Mouse (Mus musculus): Measurements from ENCODE around the gene Ugt1a10. TPM values are rescaled to one million over a fixed set of nuclear protein-coding genes. Genes with fewer than 3 reads are reported as not detected.
"Not testable (repeated sequence)": the region's sequence is repeated elsewhere in the genome, so short reads cannot be mapped to it uniquely, and the experiment has no call there.

The Ugt1a10 gene
- polyA plus RNA-seq, 1 experiment: not detected

DNA sequence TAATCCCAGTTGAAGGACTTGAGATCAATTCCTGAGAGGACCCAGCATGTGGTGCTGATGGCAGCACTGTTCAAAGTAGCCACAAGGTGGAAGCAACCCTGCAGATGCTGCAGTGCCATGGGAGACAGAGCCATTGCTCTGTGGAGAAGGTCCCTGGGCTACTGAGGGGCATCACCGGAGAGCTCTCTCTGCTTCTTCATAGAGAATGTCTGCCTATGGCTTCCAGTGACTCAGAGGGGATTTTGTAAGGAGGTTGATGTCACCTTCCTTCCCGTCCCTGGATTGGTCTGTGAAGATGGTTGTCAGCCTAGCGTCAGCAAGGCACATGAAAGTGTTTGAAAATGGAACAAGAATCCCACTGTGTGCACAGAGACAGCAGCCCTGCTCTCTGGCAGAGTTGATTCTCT is 39.1 kb downstream of the Ugt1a10 start:
- not testable (repeated sequence) for DNase-seq (ENCODE audit: extremely low spot score in 1 of 2, low spot score in 1 of 2)

DNA sequence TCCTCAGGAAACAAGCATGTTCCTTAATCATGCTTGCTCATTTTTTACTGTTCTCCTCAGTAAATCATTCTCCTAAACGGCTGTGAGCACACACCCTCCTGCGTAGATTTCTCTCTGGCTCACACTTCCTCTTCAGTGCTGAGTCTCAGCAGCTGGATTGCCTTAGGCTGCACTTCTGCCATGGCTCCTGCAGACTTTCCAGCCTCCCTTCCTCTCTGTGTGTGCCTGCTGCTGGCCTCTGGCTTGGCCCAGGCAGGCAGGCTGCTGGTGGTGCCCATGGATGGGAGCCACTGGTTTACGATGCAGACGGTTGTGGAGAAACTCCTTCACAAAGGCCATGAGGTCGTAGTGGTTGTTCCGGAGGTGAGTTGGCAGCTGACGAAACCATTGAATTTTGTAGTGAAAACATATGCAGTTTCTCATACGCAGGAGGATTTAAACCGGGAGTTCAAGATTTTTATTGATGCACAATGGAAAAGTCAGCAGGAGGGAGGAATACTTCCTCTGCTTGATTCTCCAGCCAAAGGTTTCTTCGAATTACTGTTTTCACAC is 39.8 kb downstream of the Ugt1a10 start, which contains the start of gene Ugt1a7c:
TSS of gene Ugt1a7c (plus strand) at position 122 of the 552 bp plus-strand sequence.
- peak in 1 of 2 experiments; percentile 1 for DNase-seq (ENCODE audit: extremely low spot score in 1 of 2, low spot score in 1 of 2)

DNA sequence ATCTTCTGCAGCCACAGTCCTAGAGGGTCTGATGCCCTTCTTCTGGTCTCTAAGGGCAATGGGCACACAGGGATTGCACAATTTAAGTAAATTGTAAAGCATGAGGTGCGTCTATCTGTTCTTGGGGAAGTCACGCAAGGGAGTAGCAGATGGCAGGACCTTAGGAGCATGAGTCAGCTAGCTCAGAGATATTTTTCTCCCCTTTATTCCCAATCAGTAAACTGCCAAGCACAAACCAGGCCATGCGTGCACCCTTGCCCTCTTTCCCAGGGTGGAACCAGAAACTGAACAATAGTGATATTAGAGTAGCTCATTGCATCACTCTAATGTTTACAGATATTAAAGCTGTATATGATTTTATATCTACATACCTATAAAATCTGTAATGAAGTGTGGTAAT is 43.4 kb downstream of the Ugt1a10 start:
- DNase-seq (ENCODE audit: extremely low spot score in 1 of 2, low spot score in 1 of 2): not testable (repeated sequence)

DNA sequence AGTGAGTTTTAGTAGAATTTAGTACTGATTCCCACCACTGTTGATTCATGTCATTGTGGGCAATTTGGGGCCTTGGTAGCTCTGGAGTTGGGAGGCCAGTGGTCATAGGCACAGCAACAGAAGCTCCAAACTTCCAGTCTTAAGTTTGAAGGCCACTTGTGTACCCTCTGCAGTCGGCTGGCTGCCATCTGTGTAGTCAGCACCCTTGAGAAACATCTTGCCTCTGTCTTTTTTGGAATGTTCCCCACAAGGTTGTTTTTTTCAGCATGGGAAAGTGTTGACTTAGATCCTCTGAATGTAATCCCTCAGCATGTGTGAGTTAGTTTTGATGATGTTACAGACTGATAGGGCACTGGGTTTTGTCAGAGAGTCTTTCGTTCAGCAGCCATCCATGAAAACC is 44.5 kb downstream of the Ugt1a10 start:
- not testable (repeated sequence) for DNase-seq (ENCODE audit: extremely low spot score in 1 of 2, low spot score in 1 of 2)

DNA sequence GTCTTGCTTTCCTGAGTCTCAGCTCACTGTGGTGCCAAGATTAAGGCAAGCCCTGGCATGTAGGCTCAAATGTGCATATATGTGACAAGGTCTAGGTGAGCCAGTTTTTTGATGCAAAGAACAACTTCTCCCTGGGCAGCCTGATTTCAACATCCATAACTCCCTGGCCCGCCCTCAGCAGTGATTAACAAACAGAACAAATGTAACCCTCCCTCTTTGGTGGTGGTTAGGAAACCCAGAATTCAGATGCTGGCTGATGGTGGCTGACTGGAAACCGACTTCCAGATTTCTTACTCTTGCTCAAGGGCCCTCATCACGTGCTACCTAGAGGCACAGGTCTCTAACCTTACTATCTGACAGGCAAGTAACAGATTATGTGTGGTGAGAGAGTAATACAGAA is 47.8 kb downstream of the Ugt1a10 start, which contains the start of gene Ugt1a6b:
TSS of gene Ugt1a6b (plus strand) at position 234 of the 400 bp plus-strand sequence.
- not testable (repeated sequence) for DNase-seq (ENCODE audit: extremely low spot score in 1 of 2, low spot score in 1 of 2)

DNA sequence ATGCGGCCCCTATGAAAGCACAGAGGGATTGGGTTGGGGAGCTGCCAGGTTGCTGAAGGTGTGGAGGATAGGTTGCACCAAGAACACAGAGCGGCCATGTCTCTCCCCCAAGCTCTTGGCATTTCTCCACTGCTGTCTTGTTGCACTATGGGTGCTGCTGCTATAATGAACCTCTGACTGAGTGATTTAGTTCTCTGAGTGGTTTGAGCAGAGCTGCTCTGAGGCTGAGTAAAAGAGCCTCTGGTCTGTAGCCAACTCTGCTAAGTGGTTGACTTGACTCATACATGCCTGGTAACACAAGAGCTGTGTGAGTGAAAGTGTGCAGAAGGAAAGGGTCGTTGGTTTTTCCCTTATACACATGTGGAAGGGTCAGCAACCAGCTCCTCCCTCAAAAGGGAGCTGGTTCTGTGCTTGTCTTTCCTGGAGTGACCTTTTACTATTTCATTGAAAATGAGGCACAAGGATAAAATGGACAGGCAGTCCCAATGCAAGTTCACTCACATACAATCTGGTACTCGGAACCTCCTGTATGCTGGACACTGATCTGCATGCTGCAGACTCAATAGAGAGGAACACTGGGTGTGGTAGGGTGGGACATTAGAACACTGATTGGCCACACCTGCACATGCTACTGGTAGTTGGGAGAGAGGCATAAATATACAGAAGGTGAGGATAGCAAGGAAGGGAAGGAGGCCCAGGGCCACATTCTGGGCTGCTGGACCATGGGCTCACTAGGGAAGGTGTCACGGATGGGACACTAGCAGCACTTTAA is 48.7 kb downstream of the Ugt1a10 start:
- DNase-seq (ENCODE audit: extremely low spot score in 1 of 2, low spot score in 1 of 2): peak in 1 of 2 experiments; percentile 1

DNA sequence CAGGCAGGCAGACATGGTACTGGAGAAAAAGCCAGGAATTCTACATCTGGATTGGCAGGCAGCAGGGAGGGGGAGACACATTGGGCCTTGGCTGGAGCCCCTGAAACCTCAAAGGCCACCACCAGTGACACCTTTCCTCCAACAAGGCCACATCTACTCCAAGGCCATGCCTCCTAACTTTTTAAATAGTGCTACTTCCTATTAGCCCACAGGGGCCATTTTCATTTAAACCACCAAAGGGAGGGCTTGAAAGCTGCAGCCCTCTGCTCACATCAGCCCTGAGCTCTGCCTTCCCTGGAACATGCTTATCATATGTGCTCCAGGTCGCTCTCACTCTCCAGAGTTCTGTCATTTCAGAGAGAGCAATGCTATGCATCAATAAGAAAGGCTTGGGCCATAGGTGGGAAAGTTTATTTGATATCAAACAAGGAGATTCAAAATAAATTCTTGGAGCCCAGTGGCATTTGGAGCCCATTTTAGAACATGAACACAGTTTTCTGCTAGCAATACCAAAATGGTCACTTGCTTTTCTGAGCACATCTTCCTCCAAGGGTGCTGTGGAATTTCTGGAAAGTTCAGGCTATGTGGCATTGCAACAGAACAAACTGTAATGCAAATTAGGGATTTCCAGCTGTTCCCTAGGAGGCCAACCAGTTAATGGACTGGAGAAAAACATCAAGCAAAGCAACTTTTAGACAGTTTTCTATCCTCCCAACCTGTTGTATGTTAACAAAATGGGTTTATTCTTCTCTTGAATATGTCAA is 49.7 kb downstream of the Ugt1a10 start:
- no peak for DNase-seq (ENCODE audit: extremely low spot score in 1 of 2, low spot score in 1 of 2)

DNA sequence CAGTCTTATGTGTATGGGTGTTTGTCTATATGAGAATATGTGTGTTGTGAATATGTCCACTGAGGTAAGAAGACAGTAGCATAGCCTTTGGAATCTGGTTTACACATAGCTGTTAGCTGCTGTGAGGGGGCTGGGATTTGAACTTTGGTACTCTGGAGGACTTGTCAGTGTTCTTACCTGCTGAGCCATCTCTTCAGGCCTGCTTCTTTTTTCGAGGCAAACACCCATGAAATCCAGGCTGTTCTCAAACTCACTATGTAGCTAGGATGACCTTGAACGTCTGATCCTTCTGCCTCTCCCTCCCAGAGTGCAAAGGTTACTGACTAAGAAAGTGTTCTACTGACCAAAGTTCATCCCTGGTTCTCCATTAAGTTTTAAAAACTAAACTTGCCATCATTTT is 50.5 kb downstream of the Ugt1a10 start:
- no peak for DNase-seq (ENCODE audit: extremely low spot score in 1 of 2, low spot score in 1 of 2)

DNA sequence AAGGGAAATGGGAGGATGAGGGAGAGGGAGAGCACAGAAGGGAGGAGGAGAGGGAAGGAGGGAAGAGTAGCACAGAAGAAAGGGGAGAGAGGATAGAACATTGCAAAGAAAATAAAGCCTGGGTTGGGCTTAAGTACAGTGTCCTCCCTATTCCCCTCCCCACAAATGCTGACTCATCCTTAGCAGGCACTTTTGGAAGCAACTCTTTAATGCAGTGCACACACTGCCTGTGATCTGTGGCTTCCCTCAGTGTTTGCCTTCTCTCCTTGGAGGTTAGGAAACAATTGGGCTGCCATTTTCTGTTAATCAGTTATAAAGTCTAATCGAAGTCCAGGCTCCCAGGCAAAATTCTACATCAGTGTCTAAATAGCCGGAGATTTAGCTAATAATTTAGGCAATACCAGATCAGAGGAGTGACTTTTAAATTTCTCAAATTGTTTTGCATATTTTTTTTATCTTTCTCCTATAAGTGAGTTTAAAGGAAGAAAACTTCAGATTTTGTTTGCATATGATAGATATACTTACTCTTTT is 53.9 kb downstream of the Ugt1a10 start:
- DNase-seq (ENCODE audit: extremely low spot score in 1 of 2, low spot score in 1 of 2): not testable (repeated sequence)

DNA sequence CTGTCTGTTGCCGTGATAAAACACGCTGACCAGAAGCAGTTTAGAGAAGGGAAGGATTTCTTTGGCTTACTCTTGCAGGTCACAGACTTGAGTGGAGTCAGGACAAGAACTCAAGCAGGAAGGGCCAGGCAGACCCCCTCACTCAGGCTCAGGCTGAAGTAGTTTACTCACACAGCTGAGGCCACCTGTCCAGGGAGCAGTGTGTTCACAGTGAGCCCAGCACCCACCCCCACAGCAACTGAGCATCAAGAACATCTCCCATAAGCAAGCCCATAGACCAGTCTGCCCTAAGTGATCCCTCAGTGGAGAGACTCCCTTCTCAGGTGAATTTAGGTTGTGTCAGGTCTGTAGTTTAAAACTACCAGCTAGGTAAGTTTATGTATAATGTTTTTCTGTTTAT is 54.4 kb downstream of the Ugt1a10 start:
- not testable (repeated sequence) for DNase-seq (ENCODE audit: extremely low spot score in 1 of 2, low spot score in 1 of 2)

DNA sequence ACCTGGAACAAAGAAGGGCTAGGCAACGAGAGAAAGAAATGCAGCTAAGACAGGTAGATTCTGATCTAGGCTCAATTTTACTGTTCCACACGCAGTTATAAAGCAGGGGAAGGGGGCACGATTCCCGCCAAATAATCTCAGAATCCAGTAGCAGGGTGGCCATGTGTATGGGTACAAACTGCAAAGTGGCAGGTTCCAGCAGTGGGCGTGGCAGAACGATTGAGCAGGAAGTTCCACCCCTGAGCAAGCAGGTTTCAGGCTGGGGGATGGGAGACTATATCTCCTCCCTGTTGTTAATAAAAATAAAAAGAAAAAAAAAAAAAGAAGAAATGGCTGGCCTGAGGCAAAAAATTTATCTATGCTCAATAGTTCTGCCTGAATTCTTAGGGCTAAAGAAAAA is 57.6 kb downstream of the Ugt1a10 start:
- not testable (repeated sequence) for DNase-seq (ENCODE audit: extremely low spot score in 1 of 2, low spot score in 1 of 2)

DNA sequence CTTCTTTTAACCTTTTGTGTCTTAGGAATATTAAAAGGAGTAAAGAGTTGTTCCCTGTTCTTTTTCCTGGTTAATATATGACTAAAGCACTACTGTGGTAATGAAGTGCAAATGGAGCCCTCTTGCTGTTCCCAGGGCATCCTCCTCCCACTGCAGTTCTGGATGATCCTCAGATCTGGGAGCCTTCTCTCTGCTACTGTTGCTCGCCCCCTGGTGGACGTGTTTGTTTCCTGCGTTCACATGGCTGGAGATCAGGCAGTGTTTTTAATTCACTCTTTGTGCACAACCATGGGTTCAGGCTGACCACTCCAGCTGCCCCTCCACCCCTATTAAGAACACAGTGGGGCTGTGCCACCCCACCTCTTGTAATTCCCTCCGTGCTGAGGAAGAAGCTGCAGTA is 65.4 kb downstream of the Ugt1a10 start:
- DNase-seq (ENCODE audit: extremely low spot score in 1 of 2, low spot score in 1 of 2): not testable (repeated sequence)

DNA sequence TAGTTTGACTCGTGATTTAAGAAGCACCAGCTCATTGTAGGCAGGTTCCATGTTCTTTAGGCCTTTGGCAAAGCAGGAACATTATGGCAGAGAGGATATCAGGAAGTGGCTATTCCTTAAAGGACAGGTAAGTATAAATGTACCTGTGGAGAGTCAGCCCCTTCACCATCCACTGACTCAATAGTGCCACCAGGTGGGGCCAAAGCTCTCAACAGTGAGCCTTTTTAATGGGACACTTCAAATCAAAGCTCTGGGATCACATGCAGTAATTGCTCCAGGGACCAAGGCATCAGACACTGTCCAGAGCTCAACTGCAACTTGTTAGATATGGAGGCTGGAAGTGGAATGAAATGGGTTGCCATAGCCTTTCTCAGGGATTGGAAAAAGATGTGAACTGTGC is 66.3 kb downstream of the Ugt1a10 start:
- DNase-seq (ENCODE audit: extremely low spot score in 1 of 2, low spot score in 1 of 2): not testable (repeated sequence)

DNA sequence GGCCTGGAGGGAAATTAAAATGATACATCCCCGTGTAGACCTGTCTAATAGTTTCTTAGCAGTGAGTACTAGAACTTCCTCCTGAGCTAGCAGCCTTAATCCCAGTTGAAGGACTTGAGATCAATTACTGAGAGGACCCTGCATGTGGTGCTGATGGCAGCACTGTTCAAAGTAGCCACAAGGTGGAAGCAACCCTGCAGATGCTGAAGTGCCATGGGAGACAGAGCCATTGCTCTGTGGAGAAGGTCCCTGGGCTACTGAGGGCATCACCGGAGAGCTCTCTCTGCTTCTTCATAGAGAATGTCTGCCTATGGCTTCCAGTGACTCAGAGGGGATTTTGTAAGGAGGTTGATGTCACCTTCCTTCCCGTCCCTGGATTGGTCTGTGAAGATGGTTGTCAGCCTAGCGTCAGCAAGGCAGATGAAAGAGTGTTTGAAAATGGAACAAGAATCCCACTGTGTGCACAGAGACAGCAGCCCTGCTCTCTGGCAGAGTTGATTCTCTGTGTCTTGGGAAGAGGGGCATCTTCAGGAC is 70.7 kb downstream of the Ugt1a10 start:
- not testable (repeated sequence) for DNase-seq (ENCODE audit: extremely low spot score in 1 of 2, low spot score in 1 of 2)

DNA sequence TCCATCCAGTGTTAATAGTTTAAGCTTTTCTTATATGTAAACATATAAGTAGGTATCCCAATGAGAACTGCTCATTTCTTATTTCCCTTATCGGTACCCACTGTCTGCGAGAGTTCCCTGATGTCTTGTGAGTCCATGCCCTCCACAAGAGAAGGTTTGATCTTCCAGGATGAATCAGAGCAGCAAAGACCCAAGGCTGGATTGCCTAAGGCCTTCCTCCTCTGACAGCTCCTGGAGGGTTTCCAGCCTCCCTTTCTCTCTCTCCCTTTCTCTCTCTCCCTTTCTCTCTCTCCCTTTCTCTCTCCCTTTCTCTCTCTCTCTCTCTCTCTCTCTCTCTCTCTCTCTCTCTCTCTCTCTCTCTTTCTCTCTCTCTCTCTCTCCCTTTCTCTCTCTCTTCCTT is 73.9 kb downstream of the Ugt1a10 start:
- not testable (repeated sequence) for DNase-seq (ENCODE audit: extremely low spot score in 1 of 2, low spot score in 1 of 2)

DNA sequence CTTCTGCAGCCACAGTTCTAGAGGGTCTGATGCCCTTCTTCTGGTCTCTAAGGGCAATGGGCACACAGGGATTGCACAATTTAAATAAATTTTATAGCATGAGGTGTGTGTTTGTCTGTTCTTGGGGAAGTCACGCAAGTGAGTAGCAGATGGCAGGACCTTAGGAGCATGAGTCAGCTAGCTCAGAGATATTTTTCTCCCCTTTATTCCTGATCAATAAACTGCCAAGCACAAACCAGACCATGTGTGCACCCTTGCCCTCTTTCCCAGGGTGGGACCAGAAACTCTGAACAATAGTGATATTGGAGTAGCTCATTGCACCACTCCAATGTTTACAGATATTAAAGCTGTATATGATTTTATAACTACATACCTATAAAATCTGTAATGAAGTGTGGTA is 75.0 kb downstream of the Ugt1a10 start:
- DNase-seq (ENCODE audit: extremely low spot score in 1 of 2, low spot score in 1 of 2): not testable (repeated sequence)

DNA sequence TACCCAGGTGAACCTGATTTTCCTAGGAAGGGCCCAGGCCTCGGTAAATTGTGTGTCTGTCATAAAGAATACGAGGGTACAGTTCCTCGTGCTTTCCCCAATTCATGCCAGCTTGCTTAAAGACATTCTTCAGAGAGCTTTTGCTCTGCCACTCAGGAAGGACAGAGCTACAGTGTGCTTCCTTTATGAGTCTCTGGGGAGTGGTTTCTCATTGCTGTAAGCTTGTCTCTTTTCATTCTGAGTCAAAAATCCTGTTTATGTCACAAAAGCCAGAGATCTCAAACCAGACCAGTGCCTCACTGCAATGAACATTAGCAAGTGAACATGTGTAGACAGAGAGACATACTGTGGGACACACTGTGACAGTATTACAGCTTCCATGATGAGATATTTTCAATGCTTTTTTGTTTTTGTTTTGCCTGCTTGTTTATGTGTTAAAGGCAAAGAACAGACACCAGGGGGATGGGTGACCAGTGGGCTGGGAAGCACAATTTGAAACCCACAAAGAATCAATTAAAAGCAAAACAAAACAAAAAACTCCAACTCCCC is 78.8 kb downstream of the Ugt1a10 start:
- DNase-seq (ENCODE audit: extremely low spot score in 1 of 2, low spot score in 1 of 2): no peak

DNA sequence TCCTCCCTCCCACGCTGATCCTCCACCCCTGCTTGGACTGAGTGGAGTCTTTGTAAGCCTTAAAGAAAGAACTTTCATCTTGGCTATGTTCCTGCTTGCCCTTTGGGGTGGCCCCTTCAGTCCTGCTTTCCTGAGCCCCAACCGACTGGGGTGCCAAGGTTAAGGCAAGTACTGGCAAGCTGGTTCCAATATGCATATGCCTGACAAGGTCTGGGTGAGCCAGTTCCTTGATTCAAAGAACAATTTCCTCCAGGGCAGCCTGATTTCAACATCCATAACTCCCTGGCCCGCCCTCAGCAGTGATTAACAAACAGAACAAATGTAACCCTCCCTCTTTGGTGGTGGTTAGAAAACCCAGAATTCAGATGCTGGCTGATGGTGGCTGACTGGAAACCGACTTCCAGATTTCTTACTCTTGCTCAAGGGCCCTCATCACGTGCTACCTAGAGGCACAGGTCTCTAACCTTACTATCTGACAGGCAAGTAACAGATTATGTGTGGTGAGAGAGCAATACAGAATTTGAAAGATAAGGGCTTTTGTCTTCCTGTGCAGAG is 79.3 kb downstream of the Ugt1a10 start, which contains the start of gene Ugt1a6a:
TSS of gene Ugt1a6a (plus strand) at position 353 of the 555 bp plus-strand sequence.
- peak in 1 of 2 experiments; percentile 1 for DNase-seq (ENCODE audit: extremely low spot score in 1 of 2, low spot score in 1 of 2)

DNA sequence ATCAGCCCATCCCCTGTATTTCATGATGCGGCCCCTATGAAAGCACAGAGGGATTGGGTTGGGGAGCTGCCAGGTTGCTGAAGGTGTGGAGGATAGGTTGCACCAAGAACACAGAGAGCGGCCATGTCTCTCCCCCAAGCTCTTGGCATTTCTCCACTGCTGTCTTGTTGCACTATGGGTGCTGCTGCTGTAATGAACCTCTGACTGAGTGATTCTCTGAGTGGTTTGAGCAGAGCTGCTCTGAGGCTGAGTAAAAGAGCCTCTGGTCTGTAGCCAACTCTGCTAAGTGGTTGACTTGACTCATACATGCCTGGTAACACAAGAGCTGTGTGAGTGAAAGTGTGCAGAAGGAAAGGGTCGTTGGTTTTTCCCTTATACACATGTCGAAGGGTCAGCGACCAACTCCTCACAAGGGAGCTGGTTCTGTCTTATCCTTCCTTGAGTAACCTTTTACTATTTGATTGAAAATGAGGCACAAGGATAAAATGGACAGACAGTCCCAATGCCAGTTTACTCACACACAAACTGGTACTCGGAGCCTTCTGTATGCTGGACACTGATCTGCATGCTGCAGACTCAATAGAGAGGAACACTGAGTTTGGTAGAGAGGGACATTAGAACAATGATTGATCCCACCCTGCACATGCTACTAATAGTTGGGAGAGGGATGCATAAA is 80.2 kb downstream of the Ugt1a10 start:
- not testable (repeated sequence) for DNase-seq (ENCODE audit: extremely low spot score in 1 of 2, low spot score in 1 of 2)
